Mouse (Mus musculus) adrenal gland, adult 8-10 months (tissue): Measurements from ENCODE around the gene Tgfb3. TPM values are rescaled to one million over a fixed set of nuclear protein-coding genes. Genes with fewer than 3 reads are reported as not detected.

Source experiments
- DNase-seq: peaks from one replicate; pipeline ENCODE4 v3.0.0; 2022
- total RNA-seq, 4 experiments: library from RNA; stranded (reverse); gene quantifications; 2 replicates each; pipeline ENCODE4 v1.2.4; 2022

The Tgfb3 gene
- total RNA-seq, 4 experiments from 2014 or later: 10.0 to 14.8 (median 12.0) TPM

DNA sequence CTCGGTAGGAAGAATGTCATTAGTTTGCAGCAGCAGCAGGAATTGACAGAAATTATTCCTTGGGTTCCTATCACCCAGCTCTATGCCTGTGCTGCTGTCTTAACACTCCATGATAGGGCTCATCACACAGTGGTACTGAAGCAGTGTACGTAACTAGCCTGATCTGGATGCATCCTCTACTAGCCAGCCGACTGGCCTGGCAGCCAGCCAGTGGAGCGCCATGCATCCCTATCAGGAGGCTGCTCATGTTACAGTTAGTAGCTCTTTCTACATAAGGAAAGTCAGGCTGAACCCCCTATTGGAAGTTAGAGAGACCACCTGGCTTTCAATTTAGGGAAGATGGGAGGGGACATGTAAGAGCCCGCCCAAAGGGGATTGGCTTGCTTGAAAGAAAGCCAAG is 51.8 kb downstream of the Tgfb3 start:
- no peak for DNase-seq

- DNase-seq: no peak
Measured at GRCm38 (mm10) chr12:86025480-86025879, 53.4 kb downstream of the Tgfb3 start.

DNA sequence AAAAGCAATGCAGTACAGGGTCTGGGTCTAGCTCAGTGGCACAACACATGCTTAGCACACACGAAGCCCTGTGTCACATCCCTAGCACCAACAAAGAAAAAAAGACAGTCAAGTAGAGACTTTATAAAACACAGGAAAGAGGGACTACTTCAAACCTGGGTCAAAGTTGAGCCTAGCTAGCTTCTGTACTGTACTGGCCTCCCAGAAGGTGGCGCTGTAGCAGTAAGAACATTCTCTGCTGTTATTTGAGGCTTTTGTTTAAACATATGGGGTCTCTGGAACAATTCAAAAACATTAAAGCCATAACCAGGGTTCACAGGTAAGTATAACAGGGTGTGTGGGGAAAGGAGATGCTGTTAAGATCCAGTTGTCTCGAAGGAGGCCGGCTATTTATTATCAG is 54.4 kb downstream of the Tgfb3 start:
- DNase-seq: no peak

DNA sequence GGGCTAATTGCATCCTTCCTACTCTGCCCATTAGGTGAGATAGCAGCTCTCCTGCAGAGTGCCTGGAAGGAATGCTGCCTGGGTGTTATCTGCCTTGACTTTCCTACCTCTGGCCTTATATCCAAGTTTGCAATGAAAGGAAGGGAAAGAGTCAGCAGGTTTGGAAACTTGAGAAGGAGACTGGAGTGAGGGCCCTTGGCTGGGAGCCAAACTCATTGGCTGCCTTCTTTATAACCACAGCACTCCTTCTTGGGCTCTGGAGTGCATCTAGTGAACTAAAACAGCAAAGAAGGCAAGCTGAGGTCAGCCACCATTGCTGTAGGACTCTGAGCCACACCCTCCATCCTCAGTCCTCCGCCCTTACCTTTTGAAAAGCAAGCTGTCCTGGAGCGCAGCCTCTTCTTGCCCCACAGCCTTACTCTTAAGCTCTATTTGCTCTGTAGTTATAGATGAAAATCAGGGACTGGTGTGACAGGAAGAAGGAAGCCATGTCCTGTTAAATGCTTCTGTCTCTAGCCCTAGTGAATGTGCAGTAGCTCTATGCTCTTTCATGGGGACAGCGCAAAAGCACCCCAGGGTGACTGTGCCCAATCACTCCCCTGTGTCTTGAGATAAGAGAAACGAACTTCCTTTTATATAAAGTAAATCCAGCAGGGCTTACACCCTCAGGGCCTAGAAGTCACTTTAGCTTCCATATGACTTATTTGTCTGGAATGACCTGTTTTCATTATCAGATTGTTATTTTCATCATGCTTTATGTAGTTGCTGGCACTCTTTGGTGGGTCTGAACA is 55.6 kb downstream of the Tgfb3 start:
- DNase-seq: no peak

- DNase-seq: no peak
Measured at GRCm38 (mm10) chr12:86022282-86022984, 56.4 kb downstream of the Tgfb3 start.

DNA sequence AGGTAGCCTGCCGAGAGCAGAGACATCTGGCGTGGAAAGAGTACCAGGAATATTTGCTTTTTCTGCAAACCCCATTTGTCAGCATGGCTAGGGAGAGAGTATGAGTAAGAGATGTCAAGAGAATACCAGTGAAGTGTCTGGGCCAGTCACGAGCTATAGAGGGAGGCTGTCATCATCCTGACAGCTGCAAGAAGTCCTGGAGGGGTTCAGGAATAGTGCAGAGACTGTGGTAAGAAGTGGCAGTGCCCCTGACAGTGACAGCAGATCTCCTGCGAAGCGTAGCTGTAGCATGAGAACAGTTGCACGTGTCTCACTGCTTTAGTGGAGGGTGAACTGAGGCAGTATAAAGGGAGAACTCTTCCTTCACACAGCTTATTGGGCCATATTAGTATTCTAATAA is 57.3 kb downstream of the Tgfb3 start:
- no peak for DNase-seq

- no peak for DNase-seq
Measured at GRCm38 (mm10) chr12:86017360-86017759, 61.5 kb downstream of the Tgfb3 start.

- DNase-seq: no peak
Measured at GRCm38 (mm10) chr12:86015114-86015513, 63.7 kb downstream of the Tgfb3 start.

DNA sequence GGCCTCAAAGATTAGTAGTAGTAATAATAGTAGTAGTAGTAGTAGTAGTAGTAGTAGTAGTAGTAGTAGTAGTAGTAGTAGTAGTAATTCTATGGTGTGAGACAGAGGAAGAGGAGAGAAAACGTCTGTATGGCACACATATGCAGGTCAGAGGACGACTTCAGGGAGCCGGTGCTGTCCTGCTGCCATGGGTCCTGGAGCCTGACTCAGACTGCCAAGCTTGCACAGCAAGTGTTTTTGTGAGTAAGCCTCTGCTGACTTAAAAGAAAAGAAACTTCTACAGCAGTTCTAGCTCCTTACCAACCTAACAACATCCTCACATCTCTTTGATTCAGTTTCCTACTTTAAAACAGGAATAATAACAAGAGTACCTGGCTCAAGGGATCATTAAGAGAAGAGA is 64.2 kb downstream of the Tgfb3 start:
- DNase-seq: no peak

DNA sequence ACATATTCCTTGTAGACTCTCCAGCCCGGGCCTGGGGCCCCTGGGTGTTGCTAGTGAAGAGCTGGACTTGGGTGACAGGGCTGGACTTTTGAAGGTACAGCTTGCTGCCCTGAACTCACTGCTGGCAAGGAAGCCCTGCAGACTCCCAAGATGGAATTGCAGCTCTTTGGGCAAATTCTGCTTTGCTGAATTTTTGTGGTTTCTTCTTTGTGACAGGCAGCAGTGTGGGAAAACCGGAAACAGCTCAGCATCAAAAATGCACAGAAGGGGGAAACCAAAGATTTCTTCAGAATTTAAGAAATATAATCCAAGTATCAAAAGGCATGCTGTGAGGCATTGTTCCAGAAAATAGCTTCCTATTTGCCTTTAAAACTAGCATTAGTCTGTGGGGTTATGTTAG is 64.7 kb downstream of the Tgfb3 start:
- DNase-seq: no peak

DNA sequence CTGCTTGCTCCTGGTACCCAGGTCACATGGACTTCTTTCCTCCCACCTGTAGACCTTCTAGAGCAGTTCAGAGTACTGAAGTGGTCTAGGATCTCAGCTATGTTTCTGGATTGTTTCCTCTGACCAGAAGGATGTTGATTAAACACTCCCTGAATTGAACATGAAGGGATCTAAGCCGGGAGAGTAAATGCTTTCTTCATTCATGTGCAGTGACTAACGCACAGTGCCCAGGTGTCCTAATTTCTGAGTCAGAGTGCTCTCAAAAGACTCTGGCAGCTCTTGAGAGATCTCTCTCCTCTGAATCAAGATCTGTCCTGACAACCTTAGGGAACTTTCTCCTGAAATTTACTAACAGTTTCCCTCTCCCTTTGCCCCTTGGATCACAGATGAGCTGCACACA is 66.6 kb downstream of the Tgfb3 start:
- DNase-seq: no peak

DNA sequence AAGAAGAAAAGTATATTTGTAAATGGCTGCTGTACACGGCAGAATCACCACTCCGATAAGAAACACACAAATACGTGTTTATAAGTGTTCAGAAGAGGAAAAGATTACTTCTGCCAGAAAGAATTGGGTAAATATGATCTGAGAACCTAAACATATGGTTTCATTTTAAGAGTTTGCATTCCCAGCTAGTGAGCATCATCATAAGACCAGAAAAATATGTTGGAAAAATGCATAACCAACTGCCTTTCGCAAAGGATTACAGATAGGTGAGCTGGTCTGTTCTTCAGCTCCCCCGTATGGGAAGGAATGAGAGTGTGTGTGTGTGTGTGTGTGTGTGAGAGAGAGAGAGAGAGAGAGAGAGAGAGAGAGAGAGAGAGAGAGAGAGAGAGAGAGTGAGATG is 68.2 kb downstream of the Tgfb3 start:
- no peak for DNase-seq

DNA sequence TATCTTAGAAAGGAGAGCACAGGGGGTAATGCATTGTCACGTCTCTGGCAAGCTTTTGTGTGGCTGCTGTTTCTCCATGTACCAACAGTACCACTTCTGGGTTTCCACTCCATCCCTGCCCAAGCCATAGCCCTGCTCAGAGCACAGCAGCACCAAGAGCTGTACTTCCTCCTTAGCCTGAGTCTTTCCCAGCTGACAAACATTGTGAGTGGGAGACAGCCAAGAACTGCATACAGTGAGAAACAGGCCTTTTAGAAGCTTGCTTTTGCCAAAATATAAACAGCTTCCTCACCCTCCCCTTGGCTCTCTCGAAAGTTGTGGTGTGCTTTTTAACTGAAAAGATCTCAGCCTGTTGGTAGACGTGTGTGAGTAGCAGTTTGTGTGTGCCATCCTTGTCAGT is 71.5 kb downstream of the Tgfb3 start:
- no peak for DNase-seq

Other genes with a start within 250 kb of the Tgfb3 start
- 10 to 100 TPM; 27.3 to 37.7 (median 31.4) TPM for gene Ift43, start 3.5 kb upstream of the Tgfb3 start, total RNA-seq
- gene Gpatch2l, start 162.8 kb upstream of the Tgfb3 start, total RNA-seq: 10 to 100 TPM; 20.7 to 29.1 (median 24.9) TPM